Comparison of ENCODE assay signal across 24 mouse cellular contexts in the genomic region with DNA sequence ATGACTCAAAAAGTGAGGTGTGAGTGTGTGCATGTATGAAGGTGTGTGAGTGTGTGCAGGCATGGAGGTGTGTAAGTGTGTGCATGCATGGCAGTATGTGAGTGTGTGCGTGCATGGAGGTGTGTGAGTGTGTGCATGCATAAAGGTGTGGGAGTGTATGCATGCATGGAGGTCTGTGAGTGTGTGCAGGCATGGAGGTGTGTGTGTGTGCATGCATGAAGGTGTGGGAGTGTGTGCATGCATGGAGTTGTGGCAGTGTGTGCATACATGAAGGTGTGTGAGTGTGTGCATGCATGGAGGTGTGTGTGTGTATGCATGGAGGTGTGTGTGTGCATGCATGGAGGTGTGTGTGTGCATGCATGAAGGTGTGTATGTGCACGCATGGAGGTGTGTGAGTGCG. TPM values are rescaled to one million over a fixed set of nuclear protein-coding genes. Genes with fewer than 3 reads are reported as not detected.
DNase-seq lines count a peak whose midpoint lies in the region; ATAC-seq and TF ChIP-seq lines count a peak whose summit lies in the region.
"Had no signal": no experiment of that assay in that cellular context is flagged by ENCODE, and none has a peak within 500 bp of the region (broad histone marks: within the 10 kb centered on the region; RNA-seq: fewer than 3 reads in every experiment).

No protein-coding gene starts in this region.

- peaks cover 17% of the 10 kb centered on the region for H3K4me1 ChIP-seq in megakaryocyte, embryonic 14.5 days
- no peaks in the 10 kb centered on the region; the same call in 1 of the 2 replicates for H3K4me1 ChIP-seq in G1E (ENCODE audit: insufficient read depth, low read depth, low read length)
- no peaks in the 10 kb centered on the region for H3K4me1 ChIP-seq in MEL (ENCODE audit: control insufficient read depth in 1 of 2, insufficient read depth in 2 of 2, low read length in 2 of 2)
- no peaks in the 10 kb centered on the region for H3K4me1 ChIP-seq in hindbrain, embryonic 12.5 days

- H3K27ac ChIP-seq in MEL (ENCODE audit: control insufficient read depth, low read depth, low read length) = no peak overlapping the region
- no peak overlapping the region for H3K27ac ChIP-seq in hindbrain, embryonic 12.5 days

- H3K79me2 ChIP-seq in MEL (ENCODE audit: control insufficient read depth, insufficient read depth, low read length, poor library complexity) = no peaks in the 10 kb centered on the region

- H3K9me3 ChIP-seq in megakaryocyte, embryonic 14.5 days = peaks cover 3% of the 10 kb centered on the region; the same call in 1 of the 2 replicates
- H3K9me3 ChIP-seq in G1E (replicated peaks) (no peaks in the 10 kb centered on the region), MEL (replicated peaks; ENCODE audit: insufficient read depth, low read length) (no peaks in the 10 kb centered on the region)
- H3K9me3 ChIP-seq in hindbrain, embryonic 12.5 days (replicated peaks) = no peaks in the 10 kb centered on the region

- TF ChIP-seq CTCF in G1E (IDR thresholded peaks at IDR 0.05; ENCODE audit: low read depth, low read length) (no peak), MEL (IDR thresholded peaks at IDR 0.05 in 2 of 3, conservative IDR thresholded peaks at IDR 0.05 in 1 of 3; ENCODE audit: control insufficient read depth in 1 of 3, insufficient read depth in 1 of 3, low read depth in 2 of 3, low read length in 3 of 3, poor library complexity in 1 of 3, severe bottlenecking in 1 of 3) (no peak)

- H3K36me3 ChIP-seq in megakaryocyte, embryonic 14.5 days (replicated peaks; ENCODE audit: low read length) = no peaks in the 10 kb centered on the region
- H3K36me3 ChIP-seq in G1E (replicated peaks) = no peaks in the 10 kb centered on the region
- no peaks in the 10 kb centered on the region for H3K36me3 ChIP-seq in MEL (ENCODE audit: control insufficient read depth in 1 of 2, insufficient read depth in 2 of 2, low read length in 2 of 2)
- no peaks in the 10 kb centered on the region for H3K36me3 ChIP-seq in hindbrain, embryonic 12.5 days

- no peak for DNase-seq in G1E (ENCODE audit: low spot score)
- no peak for DNase-seq in MEL (ENCODE audit: low read depth, low spot score)
- DNase-seq in lung, postnatal 10 days = no peak
- DNase-seq: adrenal gland, adult 2 months; adrenal gland, adult 8-10 months; adrenal gland, postnatal 10 days; adrenal gland, postnatal 14 days; adrenal gland, postnatal 25 days; adrenal gland, postnatal 36 days; B cell, adult 2 months; cerebellum, adult 11 months; cerebellum, adult 11-12 months; cerebellum, adult 18-20 months; cerebellum, adult 2 months; cerebellum, adult 8-10 months had no signal

- ATAC-seq in megakaryocyte, adult 5-6 weeks (ENCODE audit: poor library complexity, severe bottlenecking) = no peak
- ATAC-seq in G1E (ENCODE audit: extremely low read depth, insufficient number of reproducible peaks, low FRiP score, poor library complexity, severe bottlenecking) = no peak
- no peak for ATAC-seq in hindbrain, embryonic 12.5 days (ENCODE audit: low FRiP score)
- ATAC-seq: activated CD4-positive, CD25-positive, alpha-beta regulatory T cell, adult 4 months; CD4-positive, CD25-positive, alpha-beta regulatory T cell, adult 4 months; Patski had no signal

- H3K4me2 ChIP-seq in hindbrain, embryonic 12.5 days (replicated peaks) = no peak overlapping the region

- no peak for TF ChIP-seq POLR2A in MEL (IDR thresholded peaks at IDR 0.05; ENCODE audit: control insufficient read depth in 1 of 2, insufficient read depth in 1 of 2, low read depth in 1 of 2, low read length in 2 of 2, poor library complexity in 1 of 2)

- H3K9ac ChIP-seq in MEL (ENCODE audit: control insufficient read depth, low read depth, low read length, poor library complexity, severe bottlenecking) = no peak overlapping the region
- no peak overlapping the region for H3K9ac ChIP-seq in hindbrain, embryonic 12.5 days

- peaks cover 40% of the 10 kb centered on the region for H3K27me3 ChIP-seq in megakaryocyte, embryonic 14.5 days (replicated peaks)
- H3K27me3 ChIP-seq in G1E (ENCODE audit: insufficient read depth, low read length) (peaks cover 7% of the 10 kb centered on the region), MEL (ENCODE audit: control insufficient read depth in 1 of 2, insufficient read depth in 2 of 2, low read length in 2 of 2) (no peaks in the 10 kb centered on the region)
- H3K27me3 ChIP-seq in hindbrain, embryonic 12.5 days = peaks cover 8% of the 10 kb centered on the region; the same call in 1 of the 2 replicates
- H3K27me3 ChIP-seq: CH12.LX had no signal

- 82% methylated on average over 3 of the region's 3 CpGs for WGBS in hindbrain, embryonic 12.5 days

- TF ChIP-seq RAD21 in MEL (IDR thresholded peaks at IDR 0.05; ENCODE audit: low read depth, low read length) = no peak

- peak overlapping the region; percentile 68 for H3K4me3 ChIP-seq in megakaryocyte, embryonic 14.5 days (replicated peaks)
- H3K4me3 ChIP-seq in G1E (ENCODE audit: low read depth, low read length) (peak overlapping the region; percentile 44; the same call in 1 of the 2 replicates), MEL (ENCODE audit: control insufficient read depth in 1 of 2, insufficient read depth in 1 of 2, low read depth in 2 of 2, low read length in 2 of 2) (no peak overlapping the region)
- no peak overlapping the region for H3K4me3 ChIP-seq in hindbrain, embryonic 12.5 days

- no peak for TF ChIP-seq EP300 in MEL (IDR thresholded peaks at IDR 0.05; ENCODE audit: low read depth in 1 of 2, low read length in 2 of 2)

TF ChIP-seq in MEL, 35 proteins besides CTCF, POLR2A, EP300 and RAD21:
- 0 out of 2 replicates have a peak, but pooled peaks have one; percentile 56 for TF ChIP-seq POLR2AphosphoS5 (IDR thresholded peaks at IDR 0.05; ENCODE audit: borderline replicate concordance, low read depth, low read length)
- TF ChIP-seq ETS1 (IDR thresholded peaks at IDR 0.05; ENCODE audit: low read depth, low read length) = no peak
- TF ChIP-seq BHLHE40 (IDR thresholded peaks at IDR 0.05; ENCODE audit: borderline replicate concordance, low read depth, low read length) = no peak
- no peak for TF ChIP-seq TAL1 (IDR thresholded peaks at IDR 0.05; ENCODE audit: low read length)

RNA-seq across cellular contexts. Expression of gene Kcnc1, which starts 8.9 kb away (rescaled TPM):
- 0.27 TPM in 1 of 2 replicates, not detected in the other for polyA plus RNA-seq in megakaryocyte, embryonic 14.5 days (2012; ENCODE audit: insufficient read depth, low replicate concordance)
- 0.04 TPM in 1 of 2 replicates, not detected in the other for total RNA-seq in megakaryocyte, adult 5-6 weeks (2015)
- 0.04 TPM in 2 replicates for total RNA-seq in megakaryocyte, adult 5-6 weeks (2017)
- total RNA-seq in G1E (2014; fragmentation: Nextera tagmentation) (not detected in 2 replicates), G1E (2017) (0.06 and 0.11 TPM in 2 replicates), MEL (2012; rRNA removed) (not detected in 2 replicates)
- polyA plus RNA-seq in G1E (2012) (not detected in 2 replicates), MEL (2012; ENCODE audit: insufficient read depth in 1 of 2, insufficient read length in 2 of 2, low read depth in 1 of 2, low replicate concordance in 2 of 2, missing spikeins in 1 of 2) (not detected)
- polyA plus RNA-seq in hindbrain, embryonic 12.5 days (2016; fragmentation: Nextera tagmentation; extraction: Ambion mirVana) = 8.2 and 9.8 TPM in 2 replicates
- polyA plus RNA-seq: activated CD4-positive, CD25-positive, alpha-beta regulatory T cell, adult 4 months had no signal

RNA-seq across cellular contexts. Expression of gene Myod1, which starts 11.2 kb away (rescaled TPM):
- polyA plus RNA-seq in megakaryocyte, embryonic 14.5 days (2012; ENCODE audit: insufficient read depth, low replicate concordance) = not detected in 2 replicates
- not detected in 2 replicates for total RNA-seq in megakaryocyte, adult 5-6 weeks (2015)
- total RNA-seq in megakaryocyte, adult 5-6 weeks (2017) = not detected in 2 replicates
- total RNA-seq in G1E (2014; fragmentation: Nextera tagmentation) (not detected in 2 replicates), G1E (2017) (0.05 TPM in 1 of 2 replicates, not detected in the other), MEL (2012; rRNA removed) (not detected in 2 replicates)
- polyA plus RNA-seq in G1E (2012) (not detected in 2 replicates), MEL (2012; ENCODE audit: insufficient read depth in 1 of 2, insufficient read length in 2 of 2, low read depth in 1 of 2, low replicate concordance in 2 of 2, missing spikeins in 1 of 2) (not detected)
- polyA plus RNA-seq in hindbrain, embryonic 12.5 days (2016; fragmentation: Nextera tagmentation; extraction: Ambion mirVana) = 2.6 and 12.1 TPM in 2 replicates
- total RNA-seq: adrenal gland, adult 18-20 months; adrenal gland, adult 2 months; adrenal gland, adult 8-10 months; adrenal gland, postnatal 14 days; adrenal gland, postnatal 25 days; adrenal gland, postnatal 36 days; CH12.LX; ES-E14 had no signal
- polyA plus RNA-seq: activated CD4-positive, CD25-positive, alpha-beta regulatory T cell, adult 4 months; adrenal gland, adult 2 months; CD4-positive, CD25-positive, alpha-beta regulatory T cell, adult 4 months; cerebellum, adult 2 months; Patski had no signal

Comparison
In these comparisons a context has a peak if more than half of its experiments do, and no peak if none do; other contexts are left out.
1. H3K4me3 ChIP-seq: peak in megakaryocyte, embryonic 14.5 days (single experiment) and G1E (single experiment); none in MEL (0 of 2) and hindbrain, embryonic 12.5 days (single experiment).